Mouse (Mus musculus): Measurements from ENCODE around the gene Cacng1.

The Cacng1 gene

GRCm38 (mm10) chr11:107707897-107708610 lies 8.3 kb downstream of the Cacng1 start:
- in situ Hi-C loops (cut with MboI, MseI) = no loop called here

GRCm38 (mm10) chr11:107705476-107706074 lies 10.7 kb downstream of the Cacng1 start:
- in situ Hi-C loops (cut with MboI, MseI) = no loop called here

GRCm38 (mm10) chr11:107705060-107705459 lies 11.3 kb downstream of the Cacng1 start:
- in situ Hi-C loops (cut with MboI, MseI) = no loop called here

GRCm38 (mm10) chr11:107703272-107704134 lies 12.8 kb downstream of the Cacng1 start:
- in situ Hi-C loops (cut with MboI, MseI) = no loop called here

GRCm38 (mm10) chr11:107699967-107700366 lies 16.4 kb downstream of the Cacng1 start:
- in situ Hi-C loops (cut with MboI, MseI) = no loop called here

GRCm38 (mm10) chr11:107693338-107693737 lies 23.0 kb downstream of the Cacng1 start:
- in situ Hi-C loops (cut with MboI, MseI) = no loop called here

GRCm38 (mm10) chr11:107691569-107691968 lies 24.8 kb downstream of the Cacng1 start:
- in situ Hi-C loops (cut with MboI, MseI) = no loop called here

GRCm38 (mm10) chr11:107688480-107688879 lies 27.8 kb downstream of the Cacng1 start:
- in situ Hi-C loops (cut with MboI, MseI) = no loop called here

- in situ Hi-C loops (cut with MboI, MseI) = no loop called here
These were observed 30.0 kb downstream of the Cacng1 start for GRCm38 (mm10) chr11:107686290-107686689.

- in situ Hi-C loops (cut with MboI, MseI) = no loop called here
These were observed 32.5 kb downstream of the Cacng1 start for GRCm38 (mm10) chr11:107683544-107684465.

GRCm38 (mm10) chr11:107682694-107683355 lies 33.5 kb downstream of the Cacng1 start:
- in situ Hi-C loops (cut with MboI, MseI) = no loop called here

GRCm38 (mm10) chr11:107676207-107676940 lies 39.9 kb downstream of the Cacng1 start:
- in situ Hi-C loops (cut with MboI, MseI) = no loop called here

- in situ Hi-C loops (cut with MboI, MseI) = no loop called here
These were observed 41.1 kb downstream of the Cacng1 start for GRCm38 (mm10) chr11:107675246-107675645.

GRCm38 (mm10) chr11:107674601-107675000 lies 41.7 kb downstream of the Cacng1 start:
- in situ Hi-C loops (cut with MboI, MseI) = no loop called here

GRCm38 (mm10) chr11:107674006-107674405 lies 42.3 kb downstream of the Cacng1 start:
- in situ Hi-C loops (cut with MboI, MseI) = no loop called here

- in situ Hi-C loops (cut with MboI, MseI) = no loop called here
These were observed 47.3 kb downstream of the Cacng1 start for GRCm38 (mm10) chr11:107668977-107669376.

GRCm38 (mm10) chr11:107668223-107668622 lies 48.1 kb downstream of the Cacng1 start:
- in situ Hi-C loops (cut with MboI, MseI) = no loop called here

GRCm38 (mm10) chr11:107667542-107667941 lies 48.8 kb downstream of the Cacng1 start:
- in situ Hi-C loops (cut with MboI, MseI) = no loop called here

- in situ Hi-C loops (cut with MboI, MseI) = no loop called here
These were observed 53.7 kb downstream of the Cacng1 start for GRCm38 (mm10) chr11:107662666-107663065.

GRCm38 (mm10) chr11:107660452-107660851 lies 55.9 kb downstream of the Cacng1 start:
- in situ Hi-C loops (cut with MboI, MseI) = no loop called here
